Mouse (Mus musculus) bone marrow macrophage, adult 2 months (primary cell): ENCODE measurements around the gene Slc8b1. TPM values are rescaled to one million over a fixed set of nuclear protein-coding genes. Genes with fewer than 3 reads are reported as not detected.
"Not testable (repeated sequence)": the region's sequence is repeated elsewhere in the genome, so short reads cannot be mapped to it uniquely, and the experiment has no call there.

Experiments
- H3K27ac ChIP-seq: 2 replicates; pipeline ENCODE4 v1.5.1; 2012; ENCODE audit warnings: low read depth, low read length; ENCODE audit not compliant: insufficient read depth
- H3K4me1 ChIP-seq: 2 replicates; pipeline ENCODE4 v1.6.1; 2012; ENCODE audit warnings: low read length; ENCODE audit not compliant: control insufficient read depth, insufficient read depth
- H3K4me3 ChIP-seq: 2 replicates; pipeline ENCODE4 v1.5.1; 2012; ENCODE audit warnings: mild to moderate bottlenecking, low read length, moderate library complexity; ENCODE audit not compliant: insufficient read depth
- CTCF ChIP-seq: IDR thresholded peaks from 2 replicates; pipeline ENCODE4 v1.5.1; 2012; ENCODE audit warnings: low read depth, mild to moderate bottlenecking, low read length, moderate library complexity
- POLR2A ChIP-seq: IDR thresholded peaks from 2 replicates; pipeline ENCODE4 v1.6.1; 2012; ENCODE audit warnings: mild to moderate bottlenecking, low read depth, low read length, borderline replicate concordance
- polyA plus RNA-seq: library from polyadenylated mRNA; stranded (reverse); fragments of >200 nt; gene quantifications from 2 replicates; pipeline ENCODE4 v1.2.4, GENCODE M21; 2012; ENCODE audit not compliant: missing spikeins, insufficient read depth, insufficient read length

Slc8b1 gene
- polyA plus RNA-seq, 1 experiment: 79.4 TPM

GRCm38 (mm10) chr5:120493440-120493839, 17.5 kb upstream of the Slc8b1 start:
- Histone ChIP-seq H3K4me3 (no peak overlapping the region), H3K4me1 (peaks cover 2% of the 10 kb centered on the region; the same call in 1 of the 2 replicates), H3K27ac (no peak overlapping the region)
- no peak for TF ChIP-seq POLR2A
- no peak for TF ChIP-seq CTCF

GRCm38 (mm10) chr5:120493873-120494395, 17.0 kb upstream of the Slc8b1 start:
- no peak overlapping the region for H3K4me3 ChIP-seq
- H3K4me1 ChIP-seq: peaks cover 7% of the 10 kb centered on the region
- no peak overlapping the region for H3K27ac ChIP-seq
- TF ChIP-seq POLR2A (no peak), CTCF (no peak)

GRCm38 (mm10) chr5:120495064-120495702, 15.8 kb upstream of the Slc8b1 start:
- no peak overlapping the region for H3K27ac ChIP-seq
- peaks cover 17% of the 10 kb centered on the region for H3K4me1 ChIP-seq
- TF ChIP-seq CTCF: no peak
- no peak for TF ChIP-seq POLR2A
- no peak overlapping the region for H3K4me3 ChIP-seq

- H3K27ac ChIP-seq: no peak overlapping the region
- peaks cover 19% of the 10 kb centered on the region for H3K4me1 ChIP-seq
- TF ChIP-seq CTCF (no peak), POLR2A (no peak)
- H3K4me3 ChIP-seq: no peak overlapping the region
These were observed 15.2 kb upstream of the Slc8b1 start for GRCm38 (mm10) chr5:120495703-120496226.

GRCm38 (mm10) chr5:120497071-120497470, 13.9 kb upstream of the Slc8b1 start:
- TF ChIP-seq POLR2A (no peak), CTCF (no peak)
- Histone ChIP-seq H3K27ac (no peak overlapping the region), H3K4me3 (no peak overlapping the region), H3K4me1 (peaks cover 23% of the 10 kb centered on the region)

- Histone ChIP-seq H3K4me3 (no peak overlapping the region), H3K4me1 (peaks cover 23% of the 10 kb centered on the region)
- TF ChIP-seq CTCF (no peak), POLR2A (no peak)
These were observed 11.8 kb upstream of the Slc8b1 start for GRCm38 (mm10) chr5:120499202-120499601.

GRCm38 (mm10) chr5:120500609-120501008, 10.4 kb upstream of the Slc8b1 start:
- H3K4me3 ChIP-seq, H3K27ac ChIP-seq: not testable (repeated sequence)
- peaks cover 25% of the 10 kb centered on the region for H3K4me1 ChIP-seq

More at GRCm38 (mm10) chr5:120499202-120499601, 11.8 kb upstream of the Slc8b1 start:
- no peak overlapping the region for H3K27ac ChIP-seq

GRCm38 (mm10) chr5:120502147-120502621, 8.8 kb upstream of the Slc8b1 start:
- peak overlapping the region; percentile 99 for H3K4me3 ChIP-seq
- H3K27ac ChIP-seq: peak overlapping the region; percentile 41; the same call in 1 of the 2 replicates
- H3K4me1 ChIP-seq: peaks cover 26% of the 10 kb centered on the region
- TF ChIP-seq CTCF: no peak
- no peak for TF ChIP-seq POLR2A

- Histone ChIP-seq H3K4me1 (peaks cover 26% of the 10 kb centered on the region), H3K4me3 (peak overlapping the region; percentile 99), H3K27ac (peak overlapping the region; percentile 41)
- TF ChIP-seq CTCF (no peak), POLR2A (no peak)
These were observed 8.3 kb upstream of the Slc8b1 start for GRCm38 (mm10) chr5:120502675-120503143.

- H3K27ac ChIP-seq: peak within 1 kb of the TSS; percentile 41
- H3K4me3 ChIP-seq: peak within 1 kb of the TSS; percentile 99
- TF ChIP-seq POLR2A (no peak; the same call in 1 of the 2 replicates), CTCF (no peak)
- peaks cover 25% of the 10 kb centered on the region for H3K4me1 ChIP-seq
These were observed 7.7 kb upstream of the Slc8b1 start, which contains the start of gene Plbd2 for GRCm38 (mm10) chr5:120503144-120503795. TSS of gene Plbd2 (minus strand) at chr5:120503625.
